Mouse (Mus musculus) stomach, postnatal 0 days (tissue): ENCODE measurements at regions not wholly inside any gene's neighbourhood (a gene's known extent, or its start where the extent isn't known, plus 50 kb on each side); places are given as distances from the start of the nearest gene placed in this dataset.

Experiments
- ATAC-seq: fragments of 200-750 bp; cut with Nextera tagmentation; 2 replicates; pipeline ENCODE4 v1.8.0; 2017; ENCODE audit not compliant: low FRiP score, low TSS enrichment
- DNase-seq: peaks from one replicate; pipeline ENCODE4 v3.0.0-alpha.2; 2016; ENCODE audit warnings: low spot score
- H3K27ac ChIP-seq: fragments of 300-500 bp; sonication (generic); replicated peaks from 2 replicates; pipeline ENCODE4 v1.5.1; 2014; ENCODE audit warnings: mild to moderate bottlenecking, control low read depth
- H3K27me3 ChIP-seq: fragments of 300-500 bp; sonication (generic); 2 replicates; pipeline ENCODE4 v1.6.1; 2014; ENCODE audit warnings: low read length; ENCODE audit not compliant: control insufficient read depth, insufficient read depth
- H3K36me3 ChIP-seq: fragments of 300-500 bp; sonication (generic); 2 replicates; pipeline ENCODE4 v1.6.1; 2014; ENCODE audit warnings: low read length, mixed read lengths; ENCODE audit not compliant: control insufficient read depth, insufficient read depth
- H3K4me1 ChIP-seq: fragments of 300-500 bp; sonication (generic); replicated peaks from 2 replicates; pipeline ENCODE4 v1.6.1; 2014; ENCODE audit warnings: antibody characterized with exemption; ENCODE audit not compliant: control insufficient read depth, insufficient read depth
- H3K4me2 ChIP-seq: fragments of 300-500 bp; sonication (generic); replicated peaks from 2 replicates; pipeline ENCODE4 v1.6.1; 2014; ENCODE audit warnings: low read depth, mild to moderate bottlenecking, control low read depth, moderate library complexity
- H3K4me3 ChIP-seq: fragments of 300-500 bp; sonication (generic); 2 replicates; pipeline ENCODE4 v1.5.1; 2014; ENCODE audit warnings: low read depth, low read length, control low read depth
- H3K9ac ChIP-seq: fragments of 300-500 bp; sonication (generic); 2 replicates; pipeline ENCODE4 v1.6.1; 2014; ENCODE audit warnings: mild to moderate bottlenecking, low read length, control low read depth, mixed read lengths
- H3K9me3 ChIP-seq: fragments of 300-500 bp; sonication (generic); 2 replicates; pipeline ENCODE4 v1.6.1; 2016; ENCODE audit warnings: low read length; ENCODE audit not compliant: control insufficient read depth
- CTCF ChIP-seq: IDR thresholded peaks from 2 replicates; pipeline ENCODE4 v1.5.1; 2016; ENCODE audit warnings: antibody characterized with exemption, low read depth, mild to moderate bottlenecking, moderate library complexity
- EP300 ChIP-seq: optimal IDR thresholded peaks from 2 replicates; pipeline ENCODE3; 2016; ENCODE audit warnings: antibody characterized with exemption
- WGBS: fragments of 180-500 bp; shearing (Covaris S2); extraction: QIAGEN DNeasy Blood & Tissue Kit; methylation state at CpG from one replicate; pipeline ENCODE4 v1.1.7; 2014; 5-methylcytosine and 5-hydroxymethylcytosine counted together

- Histone ChIP-seq H3K4me3 (no peak overlapping the region), H3K4me1 (0 out of 2 replicates have a peak, but pooled peaks cover 4% of the 10 kb centered on the region), H3K9ac (no peak overlapping the region), H3K4me2 (no peak overlapping the region), H3K27ac (no peak overlapping the region), H3K9me3 (no peaks in the 10 kb centered on the region), H3K36me3 (no peaks in the 10 kb centered on the region), H3K27me3 (no peaks in the 10 kb centered on the region)
- WGBS: 78% methylated on average over 9 of the region's 9 CpGs
- TF ChIP-seq EP300 (no peak), CTCF (no peak)
- ATAC-seq (no peak), DNase-seq (no peak)
Observed at GRCm38 (mm10) chr2:167840344-167840743, 91.5 kb upstream of the Ptpn1 start.

- Histone ChIP-seq H3K4me2 (no peak overlapping the region), H3K27me3 (no peaks in the 10 kb centered on the region), H3K27ac (peak overlapping the region; percentile 77), H3K4me1 (peaks cover 6% of the 10 kb centered on the region; the same call in 1 of the 2 replicates), H3K4me3 (no peak overlapping the region), H3K36me3 (no peaks in the 10 kb centered on the region), H3K9ac (no peak overlapping the region), H3K9me3 (no peaks in the 10 kb centered on the region)
- TF ChIP-seq CTCF (no peak), EP300 (peak; percentile 53)
- ATAC-seq: peak; percentile 63
- 45% methylated on average over 13 of the region's 13 CpGs for WGBS
- peak; percentile 49 for DNase-seq
Observed at GRCm38 (mm10) chr2:167839324-167839981, 92.4 kb upstream of the Ptpn1 start.

GRCm38 (mm10) chr2:167837596-167837995 lies 94.3 kb upstream of the Ptpn1 start:
- 24% methylated on average over 4 of the region's 4 CpGs for WGBS
- Histone ChIP-seq H3K4me2 (no peak overlapping the region), H3K9me3 (no peaks in the 10 kb centered on the region), H3K4me3 (no peak overlapping the region), H3K4me1 (peaks cover 16% of the 10 kb centered on the region), H3K36me3 (no peaks in the 10 kb centered on the region), H3K27me3 (no peaks in the 10 kb centered on the region), H3K27ac (no peak overlapping the region; the same call in 1 of the 2 replicates), H3K9ac (no peak overlapping the region)
- DNase-seq: peak; percentile 41
- no peak for ATAC-seq
- TF ChIP-seq EP300 (no peak), CTCF (no peak)

- no peak overlapping the region for H3K4me2 ChIP-seq
- peak overlapping the region; percentile 69 for H3K27ac ChIP-seq
- WGBS: 31% methylated on average over 7 of the region's 7 CpGs
- no peaks in the 10 kb centered on the region for H3K36me3 ChIP-seq
- TF ChIP-seq EP300: no peak
- TF ChIP-seq CTCF: no peak
- H3K4me3 ChIP-seq: no peak overlapping the region
- H3K27me3 ChIP-seq: no peaks in the 10 kb centered on the region
- DNase-seq: no peak
- no peak overlapping the region for H3K9ac ChIP-seq
- peaks cover 14% of the 10 kb centered on the region for H3K4me1 ChIP-seq
- no peaks in the 10 kb centered on the region for H3K9me3 ChIP-seq
- ATAC-seq: no peak
Observed at GRCm38 (mm10) chr2:167836611-167837010, 95.2 kb upstream of the Ptpn1 start.

DNA sequence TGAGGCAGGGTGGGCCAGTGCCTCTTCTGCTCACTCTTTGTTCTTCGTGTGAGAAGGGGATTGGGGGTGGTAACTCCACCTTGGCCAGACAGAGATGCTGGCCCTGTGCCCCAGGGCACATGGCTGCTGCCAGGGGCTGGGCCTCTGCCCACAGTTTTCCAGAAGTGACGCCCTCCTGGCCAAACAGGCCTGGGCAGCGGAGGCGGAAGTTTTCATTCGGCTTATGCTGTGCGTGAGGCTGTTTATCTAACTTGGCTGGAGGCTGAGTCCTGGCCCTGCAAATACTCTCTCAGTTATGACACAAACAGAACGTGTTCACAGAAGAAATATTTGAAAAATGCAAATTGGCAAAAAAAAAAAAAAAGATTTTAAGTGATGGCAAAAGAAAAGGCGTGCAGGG lies 97.3 kb upstream of the Ptpn1 start:
- H3K36me3 ChIP-seq: no peaks in the 10 kb centered on the region
- 11% methylated on average over 8 of the region's 8 CpGs for WGBS
- peak; percentile 63 for ATAC-seq
- H3K27ac ChIP-seq: peak overlapping the region; percentile 85
- DNase-seq: peak; percentile 85
- TF ChIP-seq EP300 (peak; percentile 77), CTCF (no peak)
- no peak overlapping the region for H3K4me2 ChIP-seq
- H3K9me3 ChIP-seq: no peaks in the 10 kb centered on the region
- H3K4me1 ChIP-seq: peaks cover 14% of the 10 kb centered on the region
- H3K4me3 ChIP-seq: no peak overlapping the region
- no peak overlapping the region for H3K9ac ChIP-seq
- H3K27me3 ChIP-seq: no peaks in the 10 kb centered on the region

DNA sequence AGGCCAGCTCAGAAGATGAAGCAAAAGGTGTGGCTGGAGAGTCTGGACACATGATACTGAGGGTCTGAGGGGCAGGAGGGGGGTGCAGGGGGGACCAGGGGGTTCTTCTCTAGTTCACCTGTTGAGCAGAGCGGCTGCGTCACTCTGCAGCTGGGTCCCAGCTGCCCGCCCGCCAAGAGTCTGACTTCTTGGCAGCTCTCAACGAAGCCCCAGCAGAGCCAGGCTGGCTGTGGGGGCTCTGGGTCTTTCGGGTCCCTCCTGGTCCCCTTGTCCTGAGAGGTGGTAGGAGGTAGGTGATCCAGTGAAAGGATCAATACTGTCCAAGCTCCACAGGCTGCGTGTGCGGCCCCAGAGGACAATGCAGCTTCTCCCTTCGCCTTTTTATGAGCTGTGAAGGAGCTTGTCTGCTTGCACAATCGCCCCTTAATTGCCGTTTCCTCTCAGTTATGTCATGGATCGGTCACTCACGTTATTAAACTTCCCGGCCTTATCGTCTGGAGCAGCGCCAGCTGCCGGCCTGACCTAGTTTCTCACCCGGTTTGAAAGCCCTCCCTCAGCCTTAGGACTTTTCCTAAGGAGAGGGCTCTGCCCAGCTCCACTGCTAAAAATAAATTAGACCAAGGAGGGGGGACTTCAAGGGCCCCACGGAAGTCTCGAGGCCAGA lies 98.4 kb upstream of the Ptpn1 start:
- TF ChIP-seq EP300: no peak
- TF ChIP-seq CTCF: peak; percentile 49
- Histone ChIP-seq H3K27ac (peak overlapping the region; percentile 85), H3K4me1 (peaks cover 14% of the 10 kb centered on the region), H3K9ac (no peak overlapping the region), H3K36me3 (no peaks in the 10 kb centered on the region), H3K4me2 (no peak overlapping the region), H3K27me3 (no peaks in the 10 kb centered on the region), H3K9me3 (no peaks in the 10 kb centered on the region), H3K4me3 (no peak overlapping the region)
- ATAC-seq (peak; percentile 39; the same call in 1 of the 2 replicates), DNase-seq (peak; percentile 84)
- WGBS: 17% methylated on average over 20 of the region's 20 CpGs
